In genomic region chr12:8935349-8935748, GRCm38 (mm10) we compare ENCODE assay signal across 11 mouse cellular contexts. TPM values are rescaled to one million over a fixed set of nuclear protein-coding genes. Genes with fewer than 3 reads are reported as not detected.
DNase-seq lines count a peak whose midpoint lies in the region; ATAC-seq and TF ChIP-seq lines count a peak whose summit lies in the region.
"Had no signal": no experiment of that assay in that cellular context is flagged by ENCODE, and none has a peak within 500 bp of the region (broad histone marks: within the 10 kb centered on the region; RNA-seq: fewer than 3 reads in every experiment).

No protein-coding gene starts in this region.

- no peak overlapping the region for H3K4me2 ChIP-seq in lung, embryonic 14.5 days
- no peak overlapping the region for H3K4me2 ChIP-seq in forebrain, embryonic 13.5 days
- H3K4me2 ChIP-seq: liver, embryonic 12.5 days had no signal

- DNase-seq in lung, embryonic 14.5 days = peak; percentile 37
- no peak for DNase-seq in lung, postnatal 4 days
- DNase-seq in adrenal gland, adult 8-10 months = peak; percentile 71
- DNase-seq in heart, postnatal 4 days = peak; percentile 46
- peak; percentile 55 for DNase-seq in lung, postnatal 36 days
- DNase-seq in ovary, adult 18-20 months (ENCODE audit: low spot score) = no peak
- DNase-seq: thymus, postnatal 14 days had no signal

- ATAC-seq in lung, embryonic 14.5 days (ENCODE audit: insufficient read depth) = no peak
- ATAC-seq in forebrain, embryonic 13.5 days = no peak
- ATAC-seq: liver, embryonic 12.5 days had no signal

- H3K36me3 ChIP-seq in lung, embryonic 14.5 days (ENCODE audit: insufficient read depth) = peaks cover 83% of the 10 kb centered on the region
- H3K36me3 ChIP-seq in forebrain, embryonic 13.5 days (ENCODE audit: poor library complexity, severe bottlenecking) = peaks cover 64% of the 10 kb centered on the region

- no peak overlapping the region for H3K4me3 ChIP-seq in lung, embryonic 14.5 days (ENCODE audit: low read depth, low read length)
- H3K4me3 ChIP-seq in forebrain, embryonic 13.5 days = no peak overlapping the region
- H3K4me3 ChIP-seq: liver, embryonic 12.5 days had no signal

- no peaks in the 10 kb centered on the region for H3K4me1 ChIP-seq in lung, embryonic 14.5 days (ENCODE audit: insufficient read depth)
- H3K4me1 ChIP-seq in forebrain, embryonic 13.5 days = peaks cover 7% of the 10 kb centered on the region; the same call in 1 of the 2 replicates

- no peak overlapping the region for H3K9ac ChIP-seq in lung, embryonic 14.5 days
- no peak overlapping the region for H3K9ac ChIP-seq in forebrain, embryonic 13.5 days
- H3K9ac ChIP-seq: liver, embryonic 12.5 days had no signal

- no peaks in the 10 kb centered on the region for H3K27me3 ChIP-seq in lung, embryonic 14.5 days (ENCODE audit: insufficient read depth, low read length)
- no peaks in the 10 kb centered on the region for H3K27me3 ChIP-seq in forebrain, embryonic 13.5 days
- H3K27me3 ChIP-seq: liver, embryonic 12.5 days had no signal

- 68% methylated on average over 5 of the region's 5 CpGs for WGBS in lung, embryonic 14.5 days
- WGBS in forebrain, embryonic 13.5 days = 89% methylated on average over 5 of the region's 5 CpGs

- no peak overlapping the region for H3K27ac ChIP-seq in lung, embryonic 14.5 days (ENCODE audit: low read depth)
- H3K27ac ChIP-seq in forebrain, embryonic 13.5 days = no peak overlapping the region
- H3K27ac ChIP-seq: liver, embryonic 12.5 days had no signal

- TF ChIP-seq CTCF in lung, embryonic 14.5 days (IDR thresholded peaks at IDR 0.05; ENCODE audit: low read depth) = no peak

- H3K9me3 ChIP-seq in lung, embryonic 14.5 days (ENCODE audit: low read depth, low read length) = no peaks in the 10 kb centered on the region
- H3K9me3 ChIP-seq in forebrain, embryonic 13.5 days (replicated peaks) = no peaks in the 10 kb centered on the region
- H3K9me3 ChIP-seq: liver, embryonic 12.5 days had no signal

RNA-seq across cellular contexts. Expression of gene Matn3, which starts 12.4 kb away (rescaled TPM):
- polyA plus RNA-seq in lung, embryonic 14.5 days (2014; fragmentation: Nextera tagmentation; extraction: Ambion mirVana) = 0.87 and 1.0 TPM in 2 replicates
- not detected for total RNA-seq in adrenal gland, adult 8-10 months (2022)
- under 1 TPM in 1 of 2 experiments, not detected in 1; 0.09 TPM for total RNA-seq in heart, postnatal 4 days (2021)
- 0.09 and 0.25 TPM in 2 replicates for polyA plus RNA-seq in forebrain, embryonic 13.5 days (2015; fragmentation: Nextera tagmentation; extraction: Ambion mirVana)
- total RNA-seq: MEL had no signal
- polyA plus RNA-seq: small intestine, adult 2 months had no signal

RNA-seq across cellular contexts. Expression of gene Laptm4a, which starts 13.9 kb away (rescaled TPM):
- 213 and 215 TPM in 2 replicates for polyA plus RNA-seq in lung, embryonic 14.5 days (2014; fragmentation: Nextera tagmentation; extraction: Ambion mirVana)
- total RNA-seq in adrenal gland, adult 8-10 months (2022) = 100 to 1,000 TPM; 509 to 681 (median 626) TPM
- total RNA-seq in heart, postnatal 4 days (2021) = 100 to 1,000 TPM; 358 to 362 TPM
- polyA plus RNA-seq in forebrain, embryonic 13.5 days (2015; fragmentation: Nextera tagmentation; extraction: Ambion mirVana) = 243 and 246 TPM in 2 replicates

RNA-seq across cellular contexts. Expression of gene Wdr35, which starts 38.3 kb away (rescaled TPM):
- 20.4 and 21.8 TPM in 2 replicates for polyA plus RNA-seq in lung, embryonic 14.5 days (2014; fragmentation: Nextera tagmentation; extraction: Ambion mirVana)
- 10 to 100 TPM; 15.6 to 30.8 (median 23.5) TPM for total RNA-seq in adrenal gland, adult 8-10 months (2022)
- 10 to 100 TPM; 14.9 to 16.7 TPM for total RNA-seq in heart, postnatal 4 days (2021)
- 21.3 and 27.1 TPM in 2 replicates for polyA plus RNA-seq in forebrain, embryonic 13.5 days (2015; fragmentation: Nextera tagmentation; extraction: Ambion mirVana)

Comparison
In these comparisons a context has a peak if more than half of its experiments do, and no peak if none do; other contexts are left out.
1. DNase-seq: peak in lung, embryonic 14.5 days (single experiment), adrenal gland, adult 8-10 months (single experiment), heart, postnatal 4 days (single experiment) and lung, postnatal 36 days (single experiment); none in lung, postnatal 4 days (0 of 2) and ovary, adult 18-20 months (single experiment).